Mouse (Mus musculus): ENCODE measurements around the gene Crybg1. TPM values are rescaled to one million over a fixed set of nuclear protein-coding genes. Genes with fewer than 3 reads are reported as not detected.
"Not testable (repeated sequence)": the region's sequence is repeated elsewhere in the genome, so short reads cannot be mapped to it uniquely, and the experiment has no call there.

Gene Crybg1
- total RNA-seq, 2 experiments from 2014 or later = 0.42 to 0.48 TPM

DNA sequence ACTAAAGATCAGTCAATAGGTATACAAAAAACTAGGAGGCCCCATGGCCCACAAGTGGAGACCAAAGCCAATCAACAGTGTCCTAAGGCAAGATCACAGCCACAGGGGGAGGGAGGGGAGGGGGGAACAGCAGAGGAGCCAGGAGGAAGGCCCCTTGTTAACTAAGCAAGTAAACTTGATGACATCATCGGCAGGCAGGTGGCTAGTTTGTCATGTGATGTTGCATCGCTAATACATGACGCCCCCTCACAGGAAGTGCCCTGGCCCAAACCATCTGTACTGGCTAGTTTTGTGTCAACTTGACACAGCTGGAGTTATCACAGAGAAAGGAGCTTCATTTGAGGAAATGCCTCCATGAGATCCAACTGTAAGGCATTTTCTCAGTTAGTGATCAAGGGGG, 167.9 kb downstream of the Crybg1 start:
- DNase-seq; intact Hi-C loops (cut with DNase I): not testable (repeated sequence)

- DNase-seq = no peak
- intact Hi-C loops (cut with DNase I) = no loop called here
These were observed 168.6 kb downstream of the Crybg1 start for GRCm38 (mm10) chr10:43980080-43980479.

GRCm38 (mm10) chr10:43977353-43977752, 171.3 kb downstream of the Crybg1 start:
- DNase-seq = no peak
- intact Hi-C loops (cut with DNase I) = no loop called here

- intact Hi-C loops (cut with DNase I) = no loop called here
- no peak for DNase-seq
These were observed 175.4 kb downstream of the Crybg1 start for GRCm38 (mm10) chr10:43973244-43973643.

- no peak for DNase-seq
- intact Hi-C loops (cut with DNase I) = no loop called here
These were observed 183.7 kb downstream of the Crybg1 start for GRCm38 (mm10) chr10:43964943-43965342.

DNA sequence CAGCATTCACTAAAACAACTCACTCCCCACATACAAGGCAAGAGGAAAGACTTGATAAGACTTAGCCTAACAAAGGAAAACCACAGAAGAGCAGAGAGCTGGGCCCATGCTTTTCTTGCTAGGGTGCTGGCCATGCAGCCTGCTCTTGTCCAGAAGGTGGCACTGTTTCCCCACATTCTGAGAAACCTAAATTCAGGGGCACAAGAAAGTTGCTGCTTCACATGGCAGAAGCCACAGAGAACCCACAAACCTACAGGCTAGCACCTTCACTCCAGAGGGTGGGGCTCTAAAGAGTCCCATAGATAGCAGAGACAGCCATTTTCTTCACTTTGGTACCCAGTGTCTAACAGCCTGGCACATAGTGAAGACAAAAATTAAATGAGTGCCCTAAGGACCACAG, 194.7 kb downstream of the Crybg1 start:
- DNase-seq = peak; percentile 56
- intact Hi-C loops (cut with DNase I) = loop anchor here (5.0 to 10.0 kb wide), 2 partner anchors 118 to 1091 kb away; no protein-coding TSS in a partner anchor

DNA sequence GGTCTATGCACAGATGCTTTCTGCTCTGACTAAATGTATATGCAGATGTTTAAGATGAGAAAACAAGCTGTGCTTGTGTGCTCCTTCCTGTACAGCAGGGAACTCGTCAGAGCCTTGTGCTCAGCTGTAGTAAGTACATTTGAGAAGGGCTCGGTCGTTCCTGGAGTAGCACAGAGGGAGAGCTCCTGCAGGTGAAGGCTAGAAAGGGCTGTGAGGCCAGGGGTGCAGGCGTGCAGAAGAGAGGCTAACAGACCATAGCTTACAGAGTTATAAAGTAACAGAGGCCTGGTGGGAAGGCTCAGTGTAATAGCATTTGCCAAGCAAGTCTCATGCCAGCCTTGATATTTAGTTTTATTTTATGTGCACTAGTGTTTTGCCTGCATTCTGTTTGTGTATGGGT, 203.2 kb downstream of the Crybg1 start:
- intact Hi-C loops (cut with DNase I) = no loop called here
- DNase-seq = no peak

- intact Hi-C loops (cut with DNase I) = no loop called here
- DNase-seq = no peak
These were observed 204.9 kb downstream of the Crybg1 start for GRCm38 (mm10) chr10:43943736-43944135.

GRCm38 (mm10) chr10:43939136-43939662, 209.5 kb downstream of the Crybg1 start:
- intact Hi-C loops (cut with DNase I) = no loop called here
- DNase-seq = no peak

DNA sequence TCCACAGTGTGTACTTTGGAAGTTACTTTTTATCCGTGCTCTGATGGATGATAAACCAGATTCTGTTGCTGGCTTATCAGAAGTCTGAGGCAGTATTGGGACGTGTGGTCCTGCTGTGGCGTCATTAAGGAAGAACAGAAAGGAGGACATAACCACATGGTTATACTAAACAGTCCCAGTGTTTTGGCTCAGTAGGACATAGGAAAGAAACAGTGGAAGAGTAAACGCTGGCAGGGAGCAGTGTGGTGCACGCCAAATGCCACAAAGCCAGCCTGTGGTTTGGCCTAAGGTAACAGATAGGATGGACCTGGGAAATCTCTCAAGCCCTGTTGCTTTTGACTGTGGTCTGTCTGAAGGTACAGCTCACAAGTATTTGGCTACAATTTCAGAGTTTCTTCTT, 220.1 kb downstream of the Crybg1 start:
- intact Hi-C loops (cut with DNase I) = no loop called here
- DNase-seq = no peak

- no peak for DNase-seq
- intact Hi-C loops (cut with DNase I) = no loop called here
These were observed 220.9 kb downstream of the Crybg1 start for GRCm38 (mm10) chr10:43927736-43928135.

DNA sequence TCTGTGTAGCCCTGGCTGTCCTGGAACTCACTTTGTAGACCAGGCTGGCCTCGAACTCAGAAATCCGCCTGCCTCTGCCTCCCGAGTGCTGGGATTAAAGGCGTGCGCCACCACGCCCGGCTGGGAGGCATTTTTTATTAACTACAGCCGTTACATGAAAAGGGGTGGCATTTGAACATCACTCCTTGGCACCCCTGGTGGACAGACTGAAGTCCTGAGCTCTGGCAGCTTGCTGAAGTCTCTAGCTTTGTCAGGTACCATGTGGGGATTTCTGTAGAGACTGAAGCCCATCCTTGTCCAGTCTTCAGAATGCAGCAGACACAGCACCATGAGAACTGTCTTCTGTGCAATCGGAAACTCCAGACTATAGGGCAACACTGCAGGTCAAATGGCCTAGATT, 222.9 kb downstream of the Crybg1 start:
- DNase-seq; intact Hi-C loops (cut with DNase I): not testable (repeated sequence)

- intact Hi-C loops (cut with DNase I) = no loop called here
- no peak for DNase-seq
These were observed 225.6 kb downstream of the Crybg1 start for GRCm38 (mm10) chr10:43923096-43923495.

GRCm38 (mm10) chr10:43918696-43919608, 229.7 kb downstream of the Crybg1 start:
- DNase-seq = peak; percentile 84
- intact Hi-C loops (cut with DNase I) = loop anchor here (2.0 kb wide), 1 partner anchor 344 kb away; no protein-coding TSS in a partner anchor

GRCm38 (mm10) chr10:43916737-43917136, 231.9 kb downstream of the Crybg1 start:
- DNase-seq = no peak
- intact Hi-C loops (cut with DNase I) = no loop called here

GRCm38 (mm10) chr10:43916181-43916580, 232.5 kb downstream of the Crybg1 start:
- intact Hi-C loops (cut with DNase I) = no loop called here
- DNase-seq = no peak

GRCm38 (mm10) chr10:43912236-43912635, 236.4 kb downstream of the Crybg1 start:
- DNase-seq = no peak

GRCm38 (mm10) chr10:43910873-43911142, 237.8 kb downstream of the Crybg1 start:
- DNase-seq = no peak
- intact Hi-C loops (cut with DNase I) = no loop called here

More at GRCm38 (mm10) chr10:43912236-43912635, 236.4 kb downstream of the Crybg1 start:
- intact Hi-C loops (cut with DNase I) = no loop called here

DNA sequence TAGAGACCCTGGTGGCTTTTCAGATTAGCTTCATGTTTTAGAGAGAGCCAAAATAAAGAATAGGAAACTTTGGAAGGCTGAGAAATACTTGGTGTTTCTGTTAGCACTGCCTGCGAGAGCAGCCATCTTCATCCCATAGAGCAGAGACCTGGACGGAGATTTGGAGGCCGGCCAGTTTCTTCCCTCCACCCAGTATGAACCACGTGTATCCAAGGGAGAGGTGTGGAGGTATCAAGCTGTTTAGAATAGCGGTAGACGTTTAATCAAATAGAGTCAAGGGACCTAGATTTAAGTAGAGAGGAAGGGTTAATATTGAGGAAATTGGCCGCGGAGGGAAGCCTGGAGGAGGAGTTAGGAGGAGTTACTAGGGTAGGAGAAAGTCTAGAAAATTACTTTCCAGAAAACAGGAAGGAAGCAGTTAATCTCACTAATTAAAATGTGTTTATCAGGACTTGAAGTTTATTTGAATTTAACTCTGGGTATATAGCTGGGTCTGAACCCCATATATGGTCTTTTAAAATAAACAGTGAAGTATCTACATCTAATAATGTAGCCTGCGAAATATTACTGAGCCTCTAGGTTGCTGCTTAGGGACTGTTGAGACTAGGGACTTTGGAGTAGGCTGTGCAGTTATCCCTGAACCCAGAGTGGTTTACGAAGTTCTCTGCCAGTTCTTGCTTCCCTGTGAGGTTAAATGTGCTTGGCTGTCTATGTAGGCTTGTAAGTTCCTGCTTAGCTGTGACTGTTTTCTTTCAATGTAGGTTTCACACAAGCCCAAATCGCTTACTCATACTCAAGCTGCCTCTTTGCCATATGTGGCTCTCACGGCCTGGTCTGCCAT, 238.4 kb downstream of the Crybg1 start:
- no peak for DNase-seq
- intact Hi-C loops (cut with DNase I) = no loop called here

- DNase-seq = no peak
- intact Hi-C loops (cut with DNase I) = loop anchor here (5.0 kb wide), 1 partner anchor 327 kb away; the partner anchor contains the start of gene Cd24a
These were observed 244.1 kb downstream of the Crybg1 start for GRCm38 (mm10) chr10:43904569-43904968.

GRCm38 (mm10) chr10:43901578-43902194, 247.0 kb downstream of the Crybg1 start, which contains the start of the genes Qrsl1 and Rtn4ip1:
Gene Qrsl1 (minus strand): TSS chr10:43901745.
Gene Rtn4ip1 (plus strand): TSS chr10:43901807.
- intact Hi-C loops (cut with DNase I) = loop anchor here (5.0 kb wide), 1 partner anchor 324 kb away; the partner anchor contains the start of gene Cd24a
- DNase-seq = peak; percentile 93
